Mouse (Mus musculus) G1E (cell line): ENCODE measurements around the gene A530032D15Rik.
"Not testable (repeated sequence)": the region's sequence is repeated elsewhere in the genome, so short reads cannot be mapped to it uniquely, and the experiment has no call there.

Source experiments
- CTCF ChIP-seq: IDR thresholded peaks from 2 replicates; pipeline ENCODE4 v1.5.1; 2012; ENCODE audit warnings: low read depth, low read length, inconsistent platforms, mixed read lengths
- GATA1 ChIP-seq: IDR thresholded peaks from 2 replicates; pipeline ENCODE4 v1.6.1; 2012; ENCODE audit warnings: borderline replicate concordance, low read length, inconsistent platforms, mixed read lengths
- POLR2AphosphoS5 ChIP-seq: IDR thresholded peaks from 2 replicates; pipeline ENCODE4 v1.6.1; 2012; ENCODE audit warnings: low read depth, low read length, inconsistent platforms; ENCODE audit not compliant: insufficient replicate concordance
- TAL1 ChIP-seq: conservative IDR thresholded peaks from 2 replicates; pipeline ENCODE4 v1.6.1; 2012; ENCODE audit warnings: low read depth, low read length, inconsistent platforms, mixed read lengths

GRCm38 (mm10) chr1:85101754-85102153 is 7.9 kb downstream of the A530032D15Rik start:
- not testable (repeated sequence) for TF ChIP-seq CTCF, GATA1, TAL1, POLR2AphosphoS5
